Mouse (Mus musculus): ENCODE data around the gene Ptprn2. TPM values are rescaled to one million over a fixed set of nuclear protein-coding genes. Genes with fewer than 3 reads are reported as not detected.

The Ptprn2 gene
- polyA plus RNA-seq, 1 experiment from 2014 or later, result 0.13 TPM

DNA sequence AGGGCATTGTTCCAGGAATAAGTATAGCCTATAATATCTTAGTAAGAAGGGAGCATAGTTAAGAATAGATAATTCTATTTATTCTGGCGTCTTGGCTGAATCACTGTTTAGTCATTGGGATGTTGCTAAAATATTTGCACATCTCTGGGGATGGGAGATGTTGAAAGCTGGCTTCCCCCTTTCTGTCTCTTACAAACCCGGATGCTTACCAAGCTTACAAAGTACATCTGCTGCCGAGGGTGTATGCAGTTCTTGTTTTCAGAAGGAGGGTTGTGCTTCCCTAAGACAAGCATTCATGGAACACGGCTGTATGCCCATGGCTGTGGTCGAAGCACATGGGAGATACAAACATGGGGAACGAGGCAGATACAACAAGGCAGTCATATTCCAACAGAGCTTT is 642.0 kb downstream of the Ptprn2 start:
- Histone ChIP-seq H3K36me3 (no peaks in the 10 kb centered on the region), H3K9ac (no peak overlapping the region), H3K4me2 (no peak overlapping the region), H3K27ac (no peak overlapping the region), H3K4me1 (replicated peaks) (no peaks in the 10 kb centered on the region), H3K4me3 (no peak overlapping the region), H3K9me3 (replicated peaks) (no peaks in the 10 kb centered on the region), H3K27me3 (0 out of 2 replicates have a peak, but pooled peaks cover 3% of the 10 kb centered on the region)
- no peak for ATAC-seq (replicated peaks; ENCODE audit: insufficient number of reproducible peaks, insufficient read depth, low FRiP score, low read depth)
- WGBS, result 64% methylated on average over 6 of the region's 6 CpGs

GRCm38 (mm10) chr12:117132095-117132494 is 646.6 kb downstream of the Ptprn2 start:
- Histone ChIP-seq H3K4me3 (no peak overlapping the region), H3K9ac (no peak overlapping the region), H3K4me1 (replicated peaks) (no peaks in the 10 kb centered on the region), H3K27ac (no peak overlapping the region), H3K36me3 (no peaks in the 10 kb centered on the region), H3K4me2 (no peak overlapping the region), H3K27me3 (0 out of 2 replicates have a peak, but pooled peaks cover 3% of the 10 kb centered on the region), H3K9me3 (replicated peaks) (no peaks in the 10 kb centered on the region)
- ATAC-seq (replicated peaks; ENCODE audit: insufficient number of reproducible peaks, insufficient read depth, low FRiP score, low read depth), result 0 out of 2 replicates have a peak, but pooled peaks have one; percentile 48
- 18% methylated on average over 2 of the region's 2 CpGs for WGBS

DNA sequence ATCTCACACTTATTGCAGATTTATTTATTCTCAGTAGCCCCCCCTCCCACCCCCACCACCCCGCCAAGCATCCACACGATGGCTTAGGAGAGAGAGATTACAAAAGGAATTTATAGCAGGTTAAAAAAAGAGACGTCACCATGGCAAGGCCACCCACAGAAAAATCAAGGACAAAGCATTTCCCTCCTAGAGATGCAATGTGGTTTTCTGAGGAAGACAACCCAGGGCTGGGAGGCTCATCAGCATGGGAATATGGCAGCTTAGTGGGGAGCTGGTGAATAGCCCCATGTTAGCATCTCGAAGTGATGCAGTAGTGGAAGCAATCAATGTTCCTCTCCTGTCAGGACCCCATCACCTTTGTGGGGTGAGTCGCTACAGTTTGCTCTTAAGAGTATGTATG is 649.7 kb downstream of the Ptprn2 start:
- Histone ChIP-seq H3K9me3 (replicated peaks) (no peaks in the 10 kb centered on the region), H3K27ac (no peak overlapping the region), H3K4me2 (no peak overlapping the region), H3K9ac (no peak overlapping the region), H3K4me1 (replicated peaks) (no peaks in the 10 kb centered on the region), H3K27me3 (peaks cover 3% of the 10 kb centered on the region; the same call in 1 of the 2 replicates), H3K36me3 (no peaks in the 10 kb centered on the region), H3K4me3 (no peak overlapping the region)
- ATAC-seq (replicated peaks; ENCODE audit: insufficient number of reproducible peaks, insufficient read depth, low FRiP score, low read depth), result no peak
- 64% methylated on average over 5 of the region's 5 CpGs for WGBS

DNA sequence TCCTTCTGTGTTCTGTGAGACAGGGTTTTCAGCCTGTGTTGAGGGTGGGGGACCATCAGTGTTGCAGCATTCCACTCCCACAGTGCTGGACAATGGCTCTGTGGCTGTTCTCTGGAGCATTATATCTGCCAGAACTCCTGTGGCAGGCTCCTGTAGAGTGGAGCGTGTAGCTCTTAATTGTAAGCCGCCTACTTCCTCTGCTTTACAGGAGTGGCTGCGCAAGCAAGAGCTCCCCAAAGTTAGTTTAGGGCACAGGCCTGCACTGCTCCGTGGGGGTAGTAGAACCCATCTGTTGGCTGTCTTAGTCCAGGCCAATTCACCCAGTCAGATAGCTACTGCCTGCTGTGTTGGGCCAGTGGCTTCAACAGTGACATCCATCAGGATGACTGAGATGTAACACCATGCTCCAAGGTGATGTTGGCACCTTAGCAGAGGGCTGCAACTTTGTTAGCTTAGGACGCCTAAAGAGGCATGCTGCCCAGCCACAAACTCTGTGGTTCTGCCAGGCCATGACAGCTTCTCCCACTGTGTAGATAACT is 651.0 kb downstream of the Ptprn2 start:
- no peaks in the 10 kb centered on the region for H3K36me3 ChIP-seq
- H3K9me3 ChIP-seq (replicated peaks), result no peaks in the 10 kb centered on the region
- ATAC-seq (replicated peaks; ENCODE audit: insufficient number of reproducible peaks, insufficient read depth, low FRiP score, low read depth), result no peak
- no peak overlapping the region for H3K27ac ChIP-seq
- 68% methylated on average over 5 of the region's 5 CpGs for WGBS
- H3K4me3 ChIP-seq, result no peak overlapping the region
- peaks cover 4% of the 10 kb centered on the region for H3K4me1 ChIP-seq (replicated peaks)
- H3K4me2 ChIP-seq, result no peak overlapping the region
- H3K9ac ChIP-seq, result no peak overlapping the region
- H3K27me3 ChIP-seq, result peaks cover 3% of the 10 kb centered on the region; the same call in 1 of the 2 replicates

DNA sequence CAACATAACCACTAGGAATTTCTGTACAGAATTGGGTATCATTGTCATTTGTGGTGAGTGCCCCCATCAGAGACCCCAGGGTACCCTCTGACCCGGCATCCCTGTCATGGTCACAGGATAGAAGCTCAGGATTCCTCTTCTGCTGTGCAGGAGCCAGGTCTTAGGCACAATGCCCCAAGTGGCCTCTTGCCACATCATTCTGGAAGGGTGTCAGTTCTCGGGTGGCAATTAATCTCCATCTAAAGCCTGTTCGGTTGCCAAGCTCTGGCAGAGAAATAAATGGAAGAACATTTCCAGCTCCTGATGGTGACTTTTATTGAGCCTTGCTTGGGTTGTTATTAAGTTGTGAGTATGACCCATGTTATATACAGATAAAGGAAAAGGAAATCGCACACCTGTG is 655.4 kb downstream of the Ptprn2 start:
- WGBS, result 70% methylated on average over 4 of the region's 4 CpGs
- H3K9ac ChIP-seq, result no peak overlapping the region
- H3K9me3 ChIP-seq (replicated peaks), result no peaks in the 10 kb centered on the region
- no peaks in the 10 kb centered on the region for H3K36me3 ChIP-seq
- no peak overlapping the region for H3K4me2 ChIP-seq
- no peak overlapping the region for H3K27ac ChIP-seq
- no peak overlapping the region for H3K4me3 ChIP-seq
- H3K4me1 ChIP-seq (replicated peaks), result peaks cover 7% of the 10 kb centered on the region
- peaks cover 3% of the 10 kb centered on the region; the same call in 1 of the 2 replicates for H3K27me3 ChIP-seq
- ATAC-seq (replicated peaks; ENCODE audit: insufficient number of reproducible peaks, insufficient read depth, low FRiP score, low read depth), result no peak

DNA sequence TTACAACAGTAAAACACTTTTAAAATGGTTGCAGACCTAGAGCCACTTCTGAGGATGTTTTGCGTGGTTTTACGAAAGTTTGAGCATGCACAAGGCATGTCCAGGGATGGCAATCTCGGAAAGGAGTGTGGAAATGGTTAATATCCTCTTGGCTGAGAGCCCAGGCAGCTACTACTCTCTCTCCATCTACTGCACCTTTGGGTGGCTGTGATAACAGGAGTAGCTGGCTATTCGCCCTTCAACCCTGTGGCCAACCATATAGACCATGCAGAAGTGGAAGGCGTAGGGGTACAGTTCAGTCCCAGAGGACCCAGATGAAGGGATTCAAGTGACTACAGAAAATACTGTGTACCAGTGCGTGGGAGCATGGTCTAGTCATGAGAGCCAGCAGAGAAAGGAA is 655.9 kb downstream of the Ptprn2 start:
- H3K4me3 ChIP-seq, result no peak overlapping the region
- peaks cover 7% of the 10 kb centered on the region for H3K4me1 ChIP-seq (replicated peaks)
- H3K27me3 ChIP-seq, result peaks cover 3% of the 10 kb centered on the region; the same call in 1 of the 2 replicates
- H3K9me3 ChIP-seq (replicated peaks), result no peaks in the 10 kb centered on the region
- ATAC-seq (replicated peaks; ENCODE audit: insufficient number of reproducible peaks, insufficient read depth, low FRiP score, low read depth), result no peak
- H3K9ac ChIP-seq, result no peak overlapping the region
- no peak overlapping the region for H3K27ac ChIP-seq
- 56% methylated on average over 6 of the region's 6 CpGs for WGBS
- H3K4me2 ChIP-seq, result no peak overlapping the region
- no peaks in the 10 kb centered on the region for H3K36me3 ChIP-seq

DNA sequence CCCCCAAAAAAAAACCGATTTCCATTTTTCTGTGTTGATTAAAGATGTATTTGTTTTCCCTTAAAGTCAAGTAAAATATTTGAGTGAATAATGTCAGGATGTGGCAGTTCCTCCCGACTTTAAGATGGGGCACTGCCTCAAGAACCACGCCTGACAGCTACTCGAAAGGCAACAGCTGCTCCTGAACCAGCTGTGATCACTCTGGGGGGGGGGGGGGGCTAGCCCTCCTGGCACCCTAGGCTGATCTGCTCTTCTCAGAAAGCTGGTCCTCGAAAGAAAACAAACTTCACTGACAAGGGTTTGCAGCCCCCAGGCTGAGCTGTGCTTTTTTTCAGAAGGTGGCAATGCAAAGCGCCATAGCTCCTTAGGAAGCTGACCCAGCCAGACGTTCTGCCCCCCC is 663.7 kb downstream of the Ptprn2 start:
- WGBS, result 20% methylated on average over 7 of the region's 7 CpGs
- Histone ChIP-seq H3K27me3 (peaks cover 67% of the 10 kb centered on the region), H3K36me3 (no peaks in the 10 kb centered on the region), H3K9ac (no peak overlapping the region), H3K27ac (no peak overlapping the region), H3K4me3 (no peak overlapping the region), H3K4me1 (replicated peaks) (peaks cover 17% of the 10 kb centered on the region), H3K9me3 (replicated peaks) (no peaks in the 10 kb centered on the region), H3K4me2 (no peak overlapping the region)
- ATAC-seq (replicated peaks; ENCODE audit: insufficient number of reproducible peaks, insufficient read depth, low FRiP score, low read depth), result no peak

DNA sequence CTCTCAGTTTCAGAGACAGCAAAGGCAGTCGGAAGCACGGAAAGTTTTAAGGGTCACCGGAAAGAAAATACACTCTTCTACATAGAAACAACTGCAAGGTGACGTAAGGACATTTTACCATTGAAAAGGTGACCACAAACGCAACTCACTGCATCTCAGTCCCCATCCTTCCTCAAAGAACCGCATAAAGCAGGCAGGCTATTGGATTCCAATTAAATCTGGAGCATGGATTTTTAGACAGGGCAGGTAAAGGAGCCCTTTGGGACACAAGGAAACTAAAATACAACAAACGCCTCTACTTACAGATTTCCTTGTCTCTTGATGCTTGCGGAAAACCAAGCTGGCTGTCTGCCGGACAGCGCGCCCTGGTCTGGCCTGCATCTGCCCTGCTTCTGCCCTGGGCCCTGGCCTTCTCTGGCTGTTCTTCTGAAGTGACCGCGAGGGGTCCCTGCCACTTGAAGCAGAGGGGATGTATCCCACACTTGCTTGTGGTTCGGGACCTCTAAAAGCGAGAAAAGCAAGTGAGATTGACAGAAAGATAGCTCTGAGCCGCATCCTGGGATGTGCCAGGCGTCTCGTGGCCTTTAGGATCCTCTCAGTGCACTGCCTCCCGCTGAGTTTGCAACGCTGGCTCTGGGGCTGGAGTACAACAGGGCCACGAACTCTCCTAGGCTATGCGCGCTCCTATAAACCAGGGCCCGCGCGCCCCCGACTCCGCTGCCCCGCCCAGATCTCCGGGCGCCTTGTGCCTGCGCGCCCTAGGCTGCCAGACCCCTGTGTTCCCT is 665.3 kb downstream of the Ptprn2 start:
- no peak overlapping the region for H3K4me3 ChIP-seq
- peaks cover 21% of the 10 kb centered on the region for H3K4me1 ChIP-seq (replicated peaks)
- no peak overlapping the region for H3K9ac ChIP-seq
- 11% methylated on average over 33 of the region's 33 CpGs for WGBS
- H3K4me2 ChIP-seq, result peak overlapping the region; percentile 31
- H3K27ac ChIP-seq, result no peak overlapping the region
- H3K9me3 ChIP-seq (replicated peaks), result no peaks in the 10 kb centered on the region
- peaks cover 83% of the 10 kb centered on the region for H3K27me3 ChIP-seq
- no peak for ATAC-seq (replicated peaks; ENCODE audit: insufficient number of reproducible peaks, insufficient read depth, low FRiP score, low read depth)
- no peaks in the 10 kb centered on the region for H3K36me3 ChIP-seq

- no peaks in the 10 kb centered on the region for H3K9me3 ChIP-seq (replicated peaks)
- no peak overlapping the region for H3K27ac ChIP-seq
- no peak overlapping the region for H3K9ac ChIP-seq
- H3K36me3 ChIP-seq, result no peaks in the 10 kb centered on the region
- H3K4me1 ChIP-seq (replicated peaks), result peaks cover 21% of the 10 kb centered on the region
- no peak overlapping the region for H3K4me3 ChIP-seq
- no peak overlapping the region for H3K4me2 ChIP-seq
- 20% methylated on average over 7 of the region's 7 CpGs for WGBS
- peaks cover 90% of the 10 kb centered on the region for H3K27me3 ChIP-seq
- ATAC-seq (replicated peaks; ENCODE audit: insufficient number of reproducible peaks, insufficient read depth, low FRiP score, low read depth), result no peak
These were observed 666.1 kb downstream of the Ptprn2 start for GRCm38 (mm10) chr12:117151611-117152010.

- 6% methylated on average over 28 of the region's 28 CpGs for WGBS
These were observed 667.0 kb downstream of the Ptprn2 start for GRCm38 (mm10) chr12:117152366-117153165.

GRCm38 (mm10) chr12:117153166-117153480 is 667.6 kb downstream of the Ptprn2 start:
- Histone ChIP-seq H3K9me3 (replicated peaks) (no peaks in the 10 kb centered on the region), H3K9ac (no peak overlapping the region), H3K4me2 (peak overlapping the region; percentile 95), H3K4me1 (replicated peaks) (peaks cover 21% of the 10 kb centered on the region), H3K27ac (no peak overlapping the region), H3K36me3 (no peaks in the 10 kb centered on the region), H3K27me3 (peaks cover 93% of the 10 kb centered on the region), H3K4me3 (peak overlapping the region; percentile 64)
- 2% methylated on average over 8 of the region's 8 CpGs for WGBS
- no peak for ATAC-seq (replicated peaks; ENCODE audit: insufficient number of reproducible peaks, insufficient read depth, low FRiP score, low read depth)

More at GRCm38 (mm10) chr12:117152366-117153165, 667.0 kb downstream of the Ptprn2 start:
- Histone ChIP-seq H3K27ac (no peak overlapping the region), H3K27me3 (peaks cover 92% of the 10 kb centered on the region), H3K4me1 (replicated peaks) (peaks cover 21% of the 10 kb centered on the region), H3K9ac (no peak overlapping the region), H3K4me3 (peak overlapping the region; percentile 64), H3K36me3 (no peaks in the 10 kb centered on the region), H3K4me2 (peak overlapping the region; percentile 95), H3K9me3 (replicated peaks) (no peaks in the 10 kb centered on the region)
- no peak; the same call in 1 of the 2 replicates for ATAC-seq (replicated peaks; ENCODE audit: insufficient number of reproducible peaks, insufficient read depth, low FRiP score, low read depth)
